Mouse (Mus musculus) spleen, adult 18-20 months (tissue): Measurements from ENCODE around the gene Gm49384.
A peak's percentile ranks its signal among the peaks of the same experiment; 100 is the strongest.

Experiments used
- DNase-seq, 2 experiments: peaks; one replicate each; pipeline ENCODE4 v3.0.0; 2022; ENCODE audit warnings: mixed read lengths in 2 of 2

Gm49384 gene

DNA sequence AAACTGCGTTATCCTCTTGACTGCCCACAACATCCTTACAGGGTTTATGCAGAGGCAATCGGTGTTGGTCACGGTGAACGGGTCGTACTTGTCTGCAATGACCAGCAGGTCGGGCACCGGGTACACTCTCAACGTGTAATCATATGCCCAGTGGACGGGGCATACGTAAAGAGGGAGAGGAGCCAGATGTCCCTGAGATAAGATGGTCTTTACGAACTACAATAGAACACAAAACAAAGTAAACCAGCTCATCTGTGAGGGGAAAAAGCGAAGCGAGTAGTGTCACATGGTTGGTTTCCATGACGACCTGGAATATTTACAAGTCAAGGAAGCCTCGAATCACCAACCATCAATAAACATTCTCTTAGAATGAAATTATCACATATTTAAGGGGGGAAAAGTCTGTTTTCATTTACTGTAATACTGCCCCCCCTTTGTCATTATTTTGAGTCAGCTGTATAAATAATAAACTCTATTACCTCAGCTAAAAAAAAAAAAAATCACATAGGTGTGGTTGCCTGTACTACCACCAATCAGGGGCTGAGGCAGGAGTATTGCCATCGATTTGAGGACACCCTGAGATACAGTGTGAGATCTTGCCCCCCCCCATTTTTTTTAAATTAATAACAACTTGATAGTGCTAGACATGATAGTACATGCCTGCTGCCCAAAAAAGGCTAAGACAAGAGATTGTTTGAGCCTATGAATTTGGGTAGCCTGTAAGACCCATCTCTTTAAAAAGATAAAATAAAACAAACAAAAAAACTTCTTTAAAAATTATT, at the start of gene Gm49384:
Gene Gm49384, minus strand, starts transcription at position 216 of the 782 bp plus-strand sequence.
- no peak for DNase-seq

DNA sequence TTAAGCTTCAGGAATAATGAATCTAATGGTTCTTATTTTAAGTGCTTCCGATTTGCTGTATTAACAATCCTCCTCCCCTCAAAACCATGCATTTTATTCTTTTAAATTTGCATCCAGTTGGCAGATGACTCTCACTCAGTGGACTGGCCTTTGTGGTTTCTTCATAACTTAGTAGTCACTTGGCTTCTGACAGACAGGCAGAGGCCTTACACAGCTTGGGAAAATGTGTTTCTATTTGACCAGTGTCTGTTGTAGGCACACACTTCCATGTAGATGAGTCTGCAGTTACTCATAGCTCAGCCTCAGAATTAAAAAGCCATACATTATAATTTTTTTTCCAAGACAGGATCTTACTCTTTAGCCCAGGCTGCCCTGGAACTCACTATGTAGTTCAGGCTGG, 49.7 kb upstream of the Gm49384 start:
- no peak for DNase-seq

DNA sequence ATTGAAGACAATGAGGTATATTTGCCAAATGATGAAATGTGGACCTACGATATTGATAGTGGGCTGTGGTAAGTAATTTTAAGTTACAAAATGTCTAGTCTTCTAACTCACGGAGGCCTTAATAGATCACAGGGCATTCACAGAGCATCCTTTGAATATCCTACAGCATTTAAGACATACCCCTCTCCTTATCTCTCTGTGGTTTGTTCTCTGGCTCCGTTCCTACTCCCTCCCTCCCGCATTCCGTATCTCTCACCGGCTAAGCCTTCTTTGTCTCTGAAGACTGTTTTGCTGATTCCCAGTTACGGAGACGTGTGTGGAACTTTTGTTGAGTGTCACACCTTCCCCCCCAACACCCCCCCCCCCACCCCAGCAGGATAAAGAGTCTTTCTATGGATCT, 46.7 kb upstream of the Gm49384 start:
- no peak for DNase-seq

DNA sequence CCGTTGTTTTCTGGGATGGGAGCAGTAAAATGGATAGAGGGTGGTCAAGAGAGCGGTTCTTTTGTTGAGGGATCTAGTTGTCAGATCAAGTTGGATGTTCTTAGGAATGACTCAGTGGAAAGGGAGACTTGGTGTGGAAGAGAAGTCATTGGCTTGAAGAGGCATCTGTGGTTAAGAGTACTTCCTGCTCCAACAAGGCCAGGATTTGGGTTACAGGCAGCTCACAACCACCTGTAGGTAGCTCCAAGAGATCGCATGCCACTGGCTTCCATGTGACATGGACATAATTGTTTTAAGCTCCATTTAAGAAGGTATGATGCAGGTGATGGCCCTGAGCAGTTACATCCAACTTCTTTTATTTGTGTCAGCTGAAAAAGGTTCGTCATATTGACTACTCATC, 45.7 kb upstream of the Gm49384 start:
- no peak for DNase-seq

DNA sequence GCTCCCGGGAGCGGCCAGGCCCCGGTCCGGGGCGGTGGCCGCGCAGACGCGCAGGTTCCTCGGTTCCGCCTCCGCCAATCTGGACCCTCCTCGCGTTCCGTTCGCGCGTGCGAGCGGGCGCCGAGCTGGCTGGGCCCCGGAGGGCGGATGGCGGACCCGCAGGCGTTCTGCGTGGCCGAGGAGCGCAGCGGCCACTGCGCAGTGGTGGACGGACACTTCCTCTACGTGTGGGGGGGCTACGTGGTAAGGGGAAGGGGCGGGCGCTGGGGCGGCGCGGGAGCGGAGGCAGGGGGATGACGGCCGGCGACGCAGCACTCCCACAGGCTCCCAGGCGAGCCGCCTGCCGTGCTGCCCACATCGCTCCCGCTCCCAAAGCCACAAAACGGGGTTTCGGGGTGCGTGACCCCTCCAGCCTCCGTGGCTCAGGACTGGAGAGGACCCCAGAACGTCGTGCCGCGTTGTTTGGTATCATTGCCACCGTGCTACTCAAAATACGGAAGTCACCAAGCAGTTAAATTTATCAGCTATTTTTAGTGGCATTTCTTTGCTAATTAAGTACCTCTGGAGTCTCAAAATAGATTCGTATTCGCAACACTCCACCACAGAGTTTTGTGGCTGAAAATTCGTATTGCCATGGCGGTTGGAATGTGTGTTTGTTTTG, 37.8 kb upstream of the Gm49384 start:
- DNase-seq = peak; percentile 46 to 67

DNA sequence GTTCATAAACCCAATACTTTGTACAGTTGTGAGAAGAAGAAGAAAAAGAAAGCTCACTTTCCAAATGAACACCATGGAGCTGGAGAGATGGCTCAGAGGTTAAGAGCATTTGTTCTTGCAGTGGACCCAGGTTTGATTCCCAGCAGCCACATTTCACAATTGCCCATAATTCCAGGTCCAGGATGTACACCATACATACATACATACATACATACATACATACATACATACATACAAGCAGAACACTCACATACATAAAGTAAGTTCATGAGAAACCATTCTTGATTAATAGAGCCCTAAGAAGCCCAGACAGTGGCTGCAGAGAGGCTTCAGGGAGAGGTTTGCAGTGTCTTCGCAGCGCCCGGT, 37.3 kb upstream of the Gm49384 start:
- no peak for DNase-seq

DNA sequence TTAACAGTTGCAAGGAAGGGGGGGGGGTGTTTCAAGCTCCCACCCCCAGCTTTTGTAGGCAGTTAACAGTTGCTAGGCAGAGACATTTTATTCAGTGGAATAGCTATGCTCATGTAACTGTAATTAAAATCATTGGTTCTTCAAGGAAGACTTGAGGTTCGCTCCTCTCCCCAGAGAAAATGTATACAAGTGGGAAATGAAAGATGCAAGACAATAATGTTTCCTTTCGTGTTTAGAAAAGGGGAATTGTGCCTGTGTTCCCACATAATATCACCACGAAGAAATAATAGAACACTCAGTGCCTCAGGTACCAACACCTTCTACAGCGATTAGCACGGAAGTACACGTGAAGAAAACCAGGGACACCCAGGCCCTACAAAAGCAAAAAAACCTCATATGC, 36.8 kb upstream of the Gm49384 start, which contains the start of gene Klhdc1:
Gene Klhdc1, plus strand, starts transcription at position 301 of the 400 bp plus-strand sequence.
- no peak for DNase-seq

DNA sequence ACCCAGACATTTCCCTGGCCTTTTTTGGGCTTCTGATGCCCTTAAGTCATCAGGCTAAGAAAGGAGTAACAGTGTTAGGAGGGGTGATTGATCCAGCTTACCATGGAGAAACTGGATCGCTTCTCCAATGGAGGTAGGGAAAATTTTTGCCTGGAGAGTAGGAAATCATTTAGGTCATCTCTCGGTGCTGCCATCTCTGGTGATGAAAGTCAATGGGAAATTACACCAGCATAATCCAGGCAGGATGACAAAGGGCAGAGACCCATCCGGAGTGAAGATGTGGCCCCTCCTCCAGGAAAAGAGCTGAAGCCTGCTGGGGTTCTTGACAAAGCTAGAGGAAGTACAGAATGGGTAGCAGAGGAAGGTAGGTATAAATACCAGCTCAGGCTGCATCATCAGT, 34.2 kb upstream of the Gm49384 start:
- no peak for DNase-seq

DNA sequence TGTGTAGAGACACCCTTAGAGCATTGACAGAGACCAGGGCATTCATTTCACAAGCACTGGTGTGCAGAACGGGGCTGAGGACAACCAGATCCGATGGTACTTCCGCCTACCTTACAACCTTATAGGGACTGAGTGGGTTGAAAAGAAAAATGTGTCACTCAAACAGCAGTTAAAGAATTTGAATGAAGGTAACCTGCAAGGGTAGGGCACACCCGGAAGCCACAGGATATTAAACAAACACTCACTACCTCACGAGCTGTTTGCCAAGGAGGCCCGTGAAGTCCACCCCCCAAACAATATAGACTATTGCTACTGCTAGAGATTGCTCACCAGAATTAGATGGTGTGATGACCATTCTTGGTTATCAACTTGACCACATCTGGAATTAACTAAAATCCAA, 31.7 kb upstream of the Gm49384 start:
- no peak for DNase-seq

DNA sequence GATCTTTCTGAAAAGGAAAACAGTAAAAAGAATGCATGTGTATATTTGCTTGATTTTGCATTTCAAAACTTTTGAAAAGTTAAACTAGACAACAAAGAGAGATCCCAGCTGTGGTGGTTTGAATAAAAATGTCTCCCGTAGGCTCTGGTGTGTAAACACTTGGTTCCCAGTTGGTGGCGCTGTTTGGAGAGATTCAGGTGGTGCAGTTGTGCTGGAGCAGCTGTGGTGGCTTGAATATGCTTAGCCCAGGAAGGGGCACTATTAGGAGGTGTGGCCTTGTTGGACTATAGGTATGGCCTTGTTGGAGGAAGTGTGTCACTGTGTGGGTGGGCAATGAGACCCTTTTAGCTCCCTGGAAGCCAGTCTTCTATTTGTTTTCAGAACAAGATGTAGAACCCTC, 25.2 kb upstream of the Gm49384 start:
- DNase-seq = peak; percentile 19 to 48

DNA sequence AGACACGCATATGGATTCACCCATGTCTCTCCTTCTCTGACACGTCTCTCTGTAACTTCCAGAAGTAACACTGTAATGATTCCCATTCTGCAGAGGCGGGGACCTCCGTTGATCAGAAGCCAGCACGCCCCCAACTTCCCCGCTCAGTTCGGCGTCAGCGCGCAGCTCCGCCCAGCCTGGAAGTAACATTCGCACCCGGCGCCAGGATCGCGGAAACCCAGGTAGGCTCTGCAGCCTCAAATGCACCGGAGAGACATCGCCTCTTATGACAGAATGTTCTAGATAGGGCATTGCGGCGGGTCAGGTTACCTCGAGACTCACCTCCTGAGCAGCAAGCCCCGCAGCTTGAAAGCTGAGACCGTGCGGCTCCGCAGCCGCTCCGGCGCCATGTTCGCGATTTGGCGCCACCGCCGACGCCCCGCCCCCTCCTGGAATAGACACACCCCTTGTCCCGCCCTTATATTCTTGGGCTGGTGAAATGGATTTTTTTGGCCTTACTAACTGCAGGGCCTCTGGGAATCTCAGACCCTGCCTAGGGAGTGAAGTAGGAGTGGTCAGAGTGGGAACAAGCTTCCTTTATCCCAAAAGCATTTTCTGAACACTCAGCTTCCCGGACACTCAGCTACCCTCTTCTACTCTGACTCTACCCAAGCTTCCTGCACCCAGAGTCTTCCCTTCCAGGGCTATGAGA, 23.9 kb upstream of the Gm49384 start, which contains the start of gene Pole2:
Gene Pole2, minus strand, starts transcription at position 420 of the 691 bp plus-strand sequence.
- peak; percentile 71 to 89 for DNase-seq

DNA sequence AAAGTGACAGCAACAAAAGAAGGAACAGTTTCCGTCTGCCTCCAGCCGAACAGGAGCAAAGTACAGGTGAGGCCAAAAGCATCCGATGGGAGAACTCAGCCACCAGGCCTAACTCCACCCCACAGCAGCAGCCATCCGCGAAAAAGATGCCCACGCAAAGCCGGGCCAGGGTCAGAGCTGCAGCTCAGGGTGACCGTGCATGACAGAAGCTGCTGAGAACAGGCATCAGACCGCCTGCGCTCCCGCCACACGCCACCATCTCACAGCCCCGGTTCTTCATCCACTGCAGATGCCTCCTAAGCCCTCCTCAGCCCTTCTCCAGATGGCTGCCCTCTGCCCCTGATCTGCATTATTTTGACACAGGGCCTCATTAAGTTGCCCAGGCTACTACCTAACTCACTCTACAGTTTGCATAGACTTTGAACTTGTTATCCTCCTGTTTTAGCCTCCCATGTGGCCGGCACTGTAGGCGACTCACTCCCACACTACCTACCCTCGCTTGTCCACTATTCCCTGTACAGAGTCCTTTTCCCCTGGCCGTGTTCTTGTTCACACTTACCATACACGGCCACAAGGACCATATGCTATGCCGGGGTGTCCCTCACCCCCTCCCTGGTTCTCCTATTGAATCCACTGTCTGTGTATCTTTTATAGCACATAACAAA, 16.7 kb upstream of the Gm49384 start:
- DNase-seq = no peak

DNA sequence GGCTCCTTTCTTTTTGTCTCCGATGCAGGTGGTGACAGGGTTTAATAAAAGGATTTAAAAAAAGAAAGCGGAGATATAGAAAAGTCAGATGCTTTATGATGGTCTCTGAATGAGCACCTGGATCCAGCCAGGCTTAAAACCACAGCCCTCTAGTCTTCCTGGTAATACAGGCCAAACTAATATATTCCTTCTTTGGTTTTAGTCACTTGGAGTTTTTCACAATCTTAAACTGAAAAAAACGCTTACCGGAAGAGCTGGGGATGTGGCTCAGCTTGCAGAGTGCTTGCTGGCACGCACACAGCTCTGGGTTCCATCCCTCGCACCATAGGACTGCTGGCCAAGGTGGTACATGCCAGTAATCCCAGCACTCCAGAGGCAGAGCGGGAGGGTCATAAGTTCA, 12.5 kb upstream of the Gm49384 start:
- DNase-seq = no peak

DNA sequence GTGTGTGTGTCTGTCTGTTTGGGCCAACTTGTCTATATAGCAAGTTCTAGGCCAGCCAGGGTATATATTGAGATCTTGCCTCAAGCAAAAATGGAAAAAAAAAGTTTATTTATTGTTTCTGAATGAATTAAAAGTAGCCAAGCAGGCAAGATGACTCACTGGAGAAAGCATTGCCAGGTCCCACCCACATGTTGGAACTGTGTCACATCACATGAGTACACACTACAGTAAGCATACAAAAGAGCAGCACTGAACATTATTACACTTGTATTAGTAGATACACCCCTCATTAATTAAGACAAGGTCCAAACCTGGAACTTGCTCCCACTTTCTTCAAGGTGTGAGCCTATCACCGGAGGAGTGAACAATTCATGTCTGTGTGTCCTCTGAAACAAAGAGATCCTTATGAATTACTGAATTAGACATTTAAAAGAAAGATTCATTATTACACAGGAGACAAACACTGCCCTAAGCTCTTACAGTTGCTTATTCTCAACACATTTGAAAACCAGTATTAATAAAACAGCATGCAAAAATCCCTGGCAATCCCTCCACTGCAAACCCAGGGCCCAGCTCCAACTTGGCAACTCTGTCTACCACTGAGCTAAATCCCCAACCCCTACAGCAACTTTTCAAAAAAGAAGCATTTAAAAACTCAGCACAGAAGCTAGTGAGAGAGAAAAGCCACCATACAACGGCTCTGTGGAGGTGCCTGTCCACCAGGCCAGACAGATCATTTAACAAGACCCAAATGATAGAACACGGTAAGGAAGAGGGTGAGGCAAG, 11.1 kb upstream of the Gm49384 start:
- no peak for DNase-seq

DNA sequence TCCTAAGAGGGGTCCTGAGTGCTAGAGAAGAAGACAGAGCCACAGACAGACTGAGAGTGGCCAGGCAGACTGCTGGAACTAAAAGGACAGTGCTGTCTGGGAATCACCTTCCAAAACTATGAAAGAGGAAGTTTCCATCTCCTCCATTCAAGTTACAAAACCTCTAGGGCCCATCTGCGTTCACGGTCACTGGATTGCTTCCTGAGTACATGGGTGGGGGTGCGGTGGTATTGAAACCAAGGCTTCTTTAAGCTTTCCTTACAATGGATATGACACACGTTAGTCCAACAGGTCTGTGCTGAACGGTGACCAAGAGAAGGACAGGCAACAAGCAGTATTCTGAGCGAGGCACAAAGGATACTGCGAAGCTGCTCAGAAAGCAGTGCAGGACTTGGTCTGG, 10.3 kb upstream of the Gm49384 start:
- no peak for DNase-seq

DNA sequence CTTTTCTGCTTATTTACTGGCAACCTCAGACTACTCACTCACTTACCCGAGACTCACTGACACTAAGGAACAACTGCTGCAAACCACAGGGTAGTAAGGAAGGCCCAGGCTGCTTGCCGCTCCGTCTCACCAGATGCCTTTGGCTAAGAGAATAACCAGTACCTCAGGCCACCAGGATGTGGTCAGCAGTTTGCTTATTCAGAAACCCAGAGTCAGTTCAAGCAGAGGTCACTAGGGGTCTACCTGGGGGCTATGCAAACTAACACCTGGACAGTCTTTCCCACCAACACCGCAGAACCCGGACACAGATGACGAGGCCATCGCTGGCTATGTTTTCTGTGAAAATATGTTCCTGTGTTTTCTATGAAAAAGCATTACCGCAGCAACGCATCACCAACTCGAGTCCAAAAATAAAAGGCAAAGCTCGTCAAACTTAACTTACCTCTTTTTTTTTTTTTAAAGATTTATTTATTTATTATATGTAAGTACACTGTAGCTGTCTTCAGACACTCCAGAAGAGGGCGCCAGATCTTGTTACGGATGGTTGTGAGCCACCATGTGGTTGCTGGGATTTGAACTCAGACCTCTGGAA, 9.2 kb upstream of the Gm49384 start:
- DNase-seq = no peak

DNA sequence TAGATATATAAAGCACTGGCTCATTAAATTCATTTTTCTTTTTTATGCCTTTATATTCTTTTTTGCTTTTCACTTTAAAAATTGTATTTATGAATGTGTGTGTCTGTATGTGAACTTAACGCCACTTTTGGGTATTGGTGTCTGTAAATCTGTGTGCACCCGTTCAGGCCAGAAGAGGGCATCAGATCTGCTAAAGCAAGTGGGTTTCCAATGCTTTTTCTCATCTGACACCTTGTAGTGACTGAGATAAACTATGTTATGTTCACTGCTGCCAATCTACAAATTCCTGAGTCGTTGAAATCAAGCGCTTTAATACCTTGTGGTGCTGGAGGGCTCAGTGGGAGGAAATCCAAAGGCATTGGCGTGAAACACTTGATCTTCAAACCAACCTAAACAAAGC, 7.0 kb upstream of the Gm49384 start:
- no peak for DNase-seq

DNA sequence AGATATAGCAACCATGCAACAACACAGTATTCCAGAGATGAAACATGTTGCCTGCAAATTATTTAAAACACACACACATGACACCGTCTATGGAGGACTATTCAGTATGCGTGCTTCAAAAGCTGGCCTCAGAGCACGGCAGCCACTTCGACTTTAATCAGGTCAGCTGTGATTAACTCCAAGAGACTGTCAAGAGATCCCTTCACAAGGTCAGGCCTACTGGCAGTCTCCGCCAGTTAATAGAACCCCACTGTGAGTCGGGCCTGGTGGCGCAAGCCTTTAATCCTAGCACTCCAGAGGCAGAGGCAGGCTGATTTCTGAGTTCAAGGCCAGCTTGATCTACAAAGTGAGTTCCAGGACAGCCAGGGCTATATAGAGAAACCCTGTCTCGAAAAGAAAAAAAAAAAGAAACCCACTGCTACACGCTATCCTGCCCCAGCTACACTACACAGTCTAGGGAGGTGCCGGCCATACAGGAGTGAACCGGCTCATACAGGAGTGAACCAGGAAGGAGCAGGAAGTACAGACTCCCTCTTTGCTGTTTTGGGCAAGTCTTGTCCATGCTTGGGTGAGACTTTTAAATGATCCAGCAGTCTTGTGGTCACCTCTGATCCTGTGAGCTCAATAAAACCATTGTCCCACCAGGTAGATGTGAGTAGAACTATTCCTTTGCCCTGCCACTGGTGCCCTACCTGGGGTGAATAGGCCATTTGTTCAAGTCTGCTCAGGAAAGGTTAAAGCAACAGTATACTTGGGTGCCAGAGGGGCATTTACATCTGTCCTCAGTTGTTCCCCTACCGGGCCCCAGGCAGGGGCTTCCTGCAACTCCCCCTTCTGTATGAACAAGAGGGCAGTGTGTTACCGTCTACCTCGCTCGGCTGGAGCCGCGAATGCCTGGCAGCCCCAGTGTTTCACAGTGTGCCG, 6.3 kb upstream of the Gm49384 start:
- no peak for DNase-seq

DNA sequence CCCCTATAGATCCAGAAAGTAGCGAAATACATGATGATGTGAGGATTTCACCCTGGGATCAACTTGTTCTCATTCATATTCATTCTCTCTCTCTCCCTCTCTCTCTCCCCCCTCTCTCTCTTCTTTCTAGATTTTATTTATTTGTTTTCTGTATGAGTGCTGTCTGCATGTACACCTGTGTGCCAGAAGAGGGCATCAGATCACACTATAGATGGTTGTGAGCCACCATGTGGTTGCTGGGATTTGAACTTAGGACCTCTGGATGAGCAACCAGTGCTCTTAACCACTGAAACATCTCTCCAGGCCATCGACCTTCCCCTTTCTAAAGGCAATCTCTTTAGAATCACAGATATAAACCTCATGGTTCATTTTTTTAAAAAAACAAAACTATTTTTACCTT, 4.5 kb upstream of the Gm49384 start:
- no peak for DNase-seq

DNA sequence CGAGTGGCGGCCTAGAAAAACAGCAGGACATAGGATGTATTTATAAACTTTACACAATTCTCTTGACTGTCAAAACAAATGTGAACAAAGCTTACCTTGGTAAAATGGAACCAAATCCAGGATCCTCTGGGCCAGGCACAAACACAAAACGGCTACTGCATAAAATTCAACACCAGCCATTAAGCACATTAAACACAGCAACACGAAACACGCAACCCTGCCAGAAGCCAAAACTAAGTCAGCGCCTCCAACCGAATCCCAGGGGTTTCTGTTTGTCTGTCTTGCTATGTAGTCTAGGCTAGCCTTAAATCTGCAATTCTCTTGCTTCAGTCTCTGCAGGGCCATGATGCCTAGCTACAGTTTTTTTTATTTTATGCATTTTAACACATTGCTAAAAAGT, 3.9 kb upstream of the Gm49384 start:
- no peak for DNase-seq

DNA sequence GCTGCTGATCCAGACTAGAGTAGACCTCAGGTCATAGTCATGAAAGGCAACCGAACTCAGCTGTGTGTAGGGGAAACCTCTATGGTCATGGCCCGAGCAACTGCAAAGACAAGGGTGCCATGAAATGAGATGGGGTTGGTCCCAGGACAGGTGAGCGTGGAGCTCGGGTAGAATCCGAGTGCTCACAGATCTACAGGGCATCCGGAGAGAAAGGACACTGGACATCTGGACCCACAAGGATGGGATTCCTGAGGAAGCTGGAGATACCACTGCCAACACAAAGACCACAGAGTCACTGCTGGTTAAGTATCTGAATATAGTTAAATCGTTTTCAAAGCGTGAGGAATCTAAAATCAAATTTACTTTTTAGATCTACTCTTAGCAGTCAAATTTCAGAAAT, 3.3 kb upstream of the Gm49384 start:
- no peak for DNase-seq
